Mouse (Mus musculus) CD8-positive naive resting alpha-beta T cell, adult 2 months (primary cell): ENCODE data around the gene Sars2.
"Not testable (repeated sequence)": the region's sequence is repeated elsewhere in the genome, so short reads cannot be mapped to it uniquely, and the experiment has no call there.

Source experiments
- DNase-seq, 2 experiments: peaks; one replicate each; pipeline ENCODE4 v3.0.0; 2022; ENCODE audit warnings: low read depth in 2 of 2, low spot score in 2 of 2

Sars2 gene

GRCm38 (mm10) chr7:28741709-28742438 lies at the start of gene Sars2, which contains the start of gene Mrps12:
TSS of gene Sars2 (plus strand) at chr7:28741992.
TSS of gene Mrps12 (minus strand) at chr7:28741820.
- DNase-seq: peak; percentile 90 to 96

- peak in 1 of 2 experiments; percentile 18 for DNase-seq
These were observed 49.1 kb upstream of the Sars2 start, which contains the start of gene Fbxo27 for GRCm38 (mm10) chr7:28692545-28693320. TSS of gene Fbxo27 (plus strand) at chr7:28692849.

GRCm38 (mm10) chr7:28693321-28693966 lies 48.3 kb upstream of the Sars2 start:
- peak; percentile 85 to 88 for DNase-seq

- no peak for DNase-seq
These were observed 47.4 kb upstream of the Sars2 start for GRCm38 (mm10) chr7:28694423-28694822.

GRCm38 (mm10) chr7:28694966-28695511 lies 46.8 kb upstream of the Sars2 start:
- DNase-seq: no peak

GRCm38 (mm10) chr7:28697277-28697676 lies 44.5 kb upstream of the Sars2 start:
- DNase-seq: no peak

DNA sequence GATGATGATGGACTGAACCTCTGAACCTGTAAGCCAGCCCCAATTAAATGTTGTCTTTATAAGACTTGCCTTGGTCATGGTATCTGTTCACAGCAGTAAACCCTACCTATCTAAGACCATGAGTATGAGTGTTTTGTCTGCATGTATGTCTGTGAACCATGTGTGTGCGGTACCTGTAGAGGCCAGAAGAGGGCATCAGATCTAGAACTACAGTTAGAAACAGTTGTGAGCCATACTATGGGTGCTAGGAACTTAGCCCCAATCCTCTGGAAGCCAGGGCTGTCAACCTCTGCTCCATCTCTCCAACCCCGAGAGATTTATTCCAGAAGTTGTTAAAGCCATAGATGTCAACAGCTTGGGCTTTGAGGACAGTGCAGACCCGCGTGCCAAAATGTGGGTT lies 41.5 kb upstream of the Sars2 start:
- no peak for DNase-seq

DNA sequence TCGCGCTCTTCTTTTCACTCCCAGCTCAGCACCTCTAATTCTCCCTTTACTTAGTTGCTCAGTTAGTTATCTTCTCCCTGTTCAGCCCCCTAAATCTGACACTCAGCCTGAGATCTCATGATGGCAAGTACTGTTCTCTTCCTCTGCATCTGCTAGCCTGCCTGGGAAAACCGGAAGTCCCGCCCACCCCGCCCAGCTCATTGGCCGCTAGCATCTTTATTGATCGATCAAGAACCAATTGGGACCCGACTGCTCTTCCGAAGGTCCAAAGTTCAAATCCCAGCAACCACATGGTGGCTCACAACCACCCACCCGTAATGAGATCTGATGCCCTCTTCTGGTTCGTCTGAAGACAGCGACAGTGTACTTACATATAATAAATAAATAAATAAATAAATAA lies 40.5 kb upstream of the Sars2 start:
- not testable (repeated sequence) for DNase-seq

- DNase-seq: no peak
These were observed 39.1 kb upstream of the Sars2 start for GRCm38 (mm10) chr7:28702601-28703143.

DNA sequence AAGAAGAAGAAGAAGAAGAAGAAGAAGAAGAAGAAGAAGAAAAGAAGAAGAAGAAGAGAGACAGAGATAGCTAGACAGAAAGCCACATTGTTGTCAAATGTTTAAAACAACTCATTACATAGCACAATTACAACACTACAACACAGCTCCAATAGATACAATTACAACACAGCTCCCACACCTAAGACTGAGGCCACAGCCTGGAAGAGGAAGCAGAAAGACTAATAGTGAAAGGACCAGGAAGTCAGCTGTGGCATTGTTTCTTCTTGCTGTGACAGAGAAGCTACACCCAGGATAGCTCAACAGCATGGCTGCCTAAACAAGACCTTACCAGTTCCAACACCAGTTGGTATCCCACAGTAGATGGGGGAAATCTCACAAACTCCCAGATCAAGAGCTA lies 32.3 kb upstream of the Sars2 start:
- DNase-seq: no peak

GRCm38 (mm10) chr7:28710962-28711361 lies 30.8 kb upstream of the Sars2 start:
- DNase-seq: peak in 1 of 2 experiments; percentile 34

GRCm38 (mm10) chr7:28714667-28715066 lies 27.1 kb upstream of the Sars2 start:
- no peak for DNase-seq

- DNase-seq: peak in 1 of 2 experiments; percentile 30
These were observed 26.2 kb upstream of the Sars2 start for GRCm38 (mm10) chr7:28715598-28715997.

GRCm38 (mm10) chr7:28716590-28717281 lies 25.1 kb upstream of the Sars2 start, which contains the start of gene Fbxo17:
TSS of gene Fbxo17 (plus strand) at chr7:28716804.
- peak in 1 of 2 experiments; percentile 33 for DNase-seq

GRCm38 (mm10) chr7:28717726-28718125 lies 24.1 kb upstream of the Sars2 start:
- no peak for DNase-seq

DNA sequence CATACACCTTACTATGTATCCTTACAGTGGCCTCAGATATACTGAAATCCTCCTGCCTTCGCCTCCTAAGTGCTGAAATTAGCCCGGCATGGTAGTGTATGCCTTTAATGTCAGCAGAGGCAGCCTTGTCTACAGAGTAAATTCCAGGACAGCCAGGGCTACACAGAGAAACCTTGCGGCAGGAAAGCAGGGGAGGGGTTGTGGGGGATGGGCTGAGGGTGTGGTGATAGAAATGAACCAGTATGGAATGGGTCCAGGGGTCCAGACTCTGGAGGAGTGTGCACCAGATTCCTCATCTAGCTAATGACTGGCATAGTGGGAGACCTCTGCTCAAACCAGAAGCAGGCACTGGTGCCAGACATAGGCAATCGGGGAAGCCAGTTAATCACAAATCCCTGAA lies 22.6 kb upstream of the Sars2 start:
- DNase-seq: no peak

- DNase-seq: no peak
These were observed 22.1 kb upstream of the Sars2 start for GRCm38 (mm10) chr7:28719650-28720049.

DNA sequence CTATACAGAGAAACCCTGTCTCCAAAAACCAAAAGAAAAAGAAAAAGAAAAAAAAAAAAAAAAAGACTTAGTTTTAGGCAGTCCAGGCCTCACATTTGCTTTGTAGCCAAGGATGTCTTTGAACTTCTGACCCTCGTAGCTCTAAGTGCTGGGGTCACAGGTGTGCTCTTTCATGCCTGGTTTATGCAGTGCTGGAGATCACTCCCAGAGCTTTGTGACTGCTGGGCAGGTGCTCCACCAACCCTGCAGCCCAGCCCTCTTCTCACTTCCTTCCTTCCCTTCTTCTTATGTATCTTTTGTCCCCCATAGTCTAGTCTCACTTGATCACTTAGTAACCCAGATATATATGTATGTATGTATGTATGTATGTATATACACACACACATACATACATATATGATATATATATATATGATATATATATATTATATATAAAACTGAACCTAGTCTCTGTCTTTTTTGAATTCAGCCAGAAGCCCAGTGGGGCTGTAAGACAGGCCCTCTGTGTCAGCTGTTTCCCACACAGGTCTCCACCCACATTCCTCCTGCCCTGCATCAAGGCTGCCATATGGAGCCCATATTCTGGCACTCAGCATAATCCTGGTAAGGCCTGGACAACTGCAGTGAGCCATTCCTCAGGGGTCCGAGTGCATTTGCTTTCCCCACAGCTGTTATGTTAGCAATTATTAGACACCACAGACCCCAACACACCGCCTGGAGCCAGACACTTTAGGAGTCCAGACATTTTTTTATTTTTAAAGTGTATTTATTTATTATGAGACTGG lies 20.8 kb upstream of the Sars2 start:
- DNase-seq: no peak

DNA sequence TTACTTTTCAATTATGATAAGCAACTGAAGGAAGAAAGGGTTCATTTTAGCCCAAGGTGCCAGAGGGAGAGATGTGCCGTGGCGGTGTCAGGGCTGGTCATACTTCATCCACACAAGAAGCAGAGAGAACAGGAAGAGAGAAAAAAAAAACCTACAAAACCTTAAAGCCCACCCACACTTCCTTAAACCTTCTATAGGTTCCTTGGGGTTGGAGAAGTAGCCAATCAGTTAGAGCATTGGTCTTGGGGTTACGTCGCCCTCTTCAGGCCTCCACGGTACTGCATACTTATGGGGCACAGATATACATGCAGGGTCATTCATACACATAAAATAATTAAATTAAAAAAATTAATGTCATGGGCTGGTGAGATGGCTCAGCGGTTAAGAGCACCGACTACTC lies 19.7 kb upstream of the Sars2 start:
- no peak for DNase-seq

DNA sequence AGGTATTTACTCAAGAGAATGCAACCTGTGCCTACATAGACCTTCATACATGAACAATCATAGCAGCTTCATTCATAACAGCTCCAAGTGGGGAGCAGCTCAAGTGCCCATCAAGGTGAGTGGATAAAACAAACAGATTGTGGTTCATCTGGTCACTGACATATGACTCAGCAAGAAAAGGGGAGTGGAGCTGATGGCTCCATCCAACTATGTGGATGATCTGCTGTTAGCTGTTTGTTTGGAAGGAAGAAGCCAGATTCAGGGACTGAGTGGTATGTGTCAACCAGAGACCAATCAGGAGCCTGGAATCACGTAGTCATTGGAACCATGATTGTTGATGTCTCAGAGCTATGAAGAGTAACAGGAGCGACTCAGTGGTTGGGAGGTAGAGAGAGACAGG lies 17.2 kb upstream of the Sars2 start:
- DNase-seq: no peak
